Mouse (Mus musculus) gastrocnemius, adult 2 months (tissue): ENCODE measurements around the gene Dnajc24. TPM values are rescaled to one million over a fixed set of nuclear protein-coding genes. Genes with fewer than 3 reads are reported as not detected.

Experiments
- DNase-seq: peaks from one replicate; pipeline ENCODE4 v3.0.0; 2022
- H3K27ac ChIP-seq: fragments of 200-600 bp; 2 replicates; pipeline ENCODE4 v1.8.1; 2022; ENCODE audit warnings: mild to moderate bottlenecking
- H3K4me3 ChIP-seq: fragments of 200-600 bp; 2 replicates; pipeline ENCODE4 v1.8.1; 2022; ENCODE audit warnings: mild to moderate bottlenecking, moderate library complexity
- CTCF ChIP-seq: fragments of 200-600 bp; IDR thresholded peaks from 2 replicates; pipeline ENCODE4 v1.8.1; 2022; ENCODE audit warnings: antibody characterized with exemption, mild to moderate bottlenecking, moderate library complexity
- intact Hi-C: fragments of 180-260 bp; cut with DNase I; formaldehyde crosslinking; loops from one replicate; pipeline ENCODE4 v1.15.1; 2025
- long read RNA-seq, 2 experiments: library from polyadenylated mRNA; stranded (forward); transcript quantifications; one replicate each; pipeline ENCODE4 v2.0.0; 2021
- total RNA-seq, 2 experiments: library from RNA; stranded (reverse); gene quantifications; 2 replicates each; pipeline ENCODE4 v1.2.3; 2021

Dnajc24 gene
- total RNA-seq = 10 to 100 TPM in 1 of 2 experiments, 1 to 10 TPM in 1; 6.9 to 10.5 TPM
- long read RNA-seq, experiment 1, transcript Dnajc24-201 (5 exons, 1,197 nt) = major isoform, 10 of 13 reads
- long read RNA-seq, experiment 1, partial matches to known transcripts = 0 of 13 reads
- long read RNA-seq, experiment 1, other reads (novel, unspliced or antisense) = 2 of 13 reads
- long read RNA-seq, experiment 2, transcript Dnajc24-201 (5 exons, 1,197 nt) = major isoform, 7 of 9 reads
- long read RNA-seq, experiment 2, partial matches to known transcripts = 0 of 9 reads
- long read RNA-seq, experiment 2, other reads (novel, unspliced or antisense) = 2 of 9 reads

GRCm38 (mm10) chr2:106002835-106003739 is at the start of gene Dnajc24:
TSS of gene Dnajc24 (minus strand) at chr2:106003549.
- DNase-seq = peak; percentile 90
- peak within 1 kb of the TSS; percentile 97 for H3K4me3 ChIP-seq
- TF ChIP-seq CTCF = peak; percentile 8; the same call in 1 of the 2 replicates
- H3K27ac ChIP-seq = peak within 1 kb of the TSS; percentile 81
- intact Hi-C loops = loop anchor here (5.0 to 10.0 kb wide), 3 partner anchors 96 to 988 kb away; partner anchors contain the start of gene Eif3m

GRCm38 (mm10) chr2:106046686-106047085 is 43.3 kb upstream of the Dnajc24 start:
- intact Hi-C loops = no loop called here
- no peak overlapping the region for H3K27ac ChIP-seq
- TF ChIP-seq CTCF = no peak
- DNase-seq = no peak
- no peak overlapping the region for H3K4me3 ChIP-seq

- H3K4me3 ChIP-seq = no peak overlapping the region
- intact Hi-C loops = no loop called here
- no peak for DNase-seq
- no peak overlapping the region for H3K27ac ChIP-seq
- no peak for TF ChIP-seq CTCF
Observed at GRCm38 (mm10) chr2:106042495-106042894, 39.1 kb upstream of the Dnajc24 start.

DNA sequence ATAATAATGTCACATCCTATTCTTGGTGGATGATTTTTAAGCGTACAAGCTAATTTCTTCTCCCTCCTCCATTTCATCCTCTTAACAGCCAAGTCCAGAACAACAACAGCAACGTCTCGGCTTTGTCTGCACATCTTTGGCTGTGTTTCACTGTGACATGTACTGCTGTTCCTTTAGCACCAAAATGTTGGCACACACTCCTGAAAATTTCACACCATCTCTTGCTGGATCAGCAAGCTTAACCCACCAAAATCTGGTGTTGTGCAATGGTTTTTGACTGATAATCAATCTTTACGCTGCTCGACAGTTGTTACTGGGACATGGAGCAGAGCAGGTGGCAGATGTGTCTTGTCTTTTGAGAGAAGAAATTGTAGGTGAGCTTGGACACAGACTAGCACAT is 38.6 kb upstream of the Dnajc24 start:
- intact Hi-C loops = no loop called here
- DNase-seq = no peak
- no peak for TF ChIP-seq CTCF
- Histone ChIP-seq H3K27ac (no peak overlapping the region), H3K4me3 (no peak overlapping the region)

DNA sequence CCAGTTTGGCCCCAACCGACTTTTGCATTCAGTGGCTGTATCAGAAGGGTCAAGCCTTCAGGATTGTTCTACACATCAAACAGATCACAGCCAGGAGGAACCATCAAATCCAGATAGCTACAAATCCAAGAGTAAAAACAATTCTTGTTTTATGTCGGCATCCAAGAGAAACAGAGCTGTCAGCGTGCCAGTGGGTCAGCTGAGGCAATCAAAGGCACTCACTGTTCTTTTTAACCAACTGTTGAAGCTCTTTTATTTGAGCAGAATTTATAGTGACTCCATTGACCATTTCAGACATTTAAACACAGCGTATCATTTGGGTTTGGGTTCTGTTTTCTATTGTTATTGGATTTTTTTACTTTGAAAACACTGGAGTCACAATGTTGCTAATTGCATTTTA is 34.9 kb upstream of the Dnajc24 start:
- no peak overlapping the region for H3K4me3 ChIP-seq
- TF ChIP-seq CTCF = no peak
- no peak for DNase-seq
- intact Hi-C loops = no loop called here
- no peak overlapping the region for H3K27ac ChIP-seq

GRCm38 (mm10) chr2:106024895-106025294 is 21.5 kb upstream of the Dnajc24 start:
- Histone ChIP-seq H3K4me3 (no peak overlapping the region), H3K27ac (no peak overlapping the region)
- DNase-seq = no peak
- TF ChIP-seq CTCF = no peak
- intact Hi-C loops = no loop called here

- no peak overlapping the region for H3K4me3 ChIP-seq
- no peak overlapping the region for H3K27ac ChIP-seq
- intact Hi-C loops = loop anchor here (10.0 kb wide), 1 partner anchor 994 kb away; the partner anchor contains the start of gene Eif3m
- no peak for DNase-seq
- TF ChIP-seq CTCF = no peak
Observed at GRCm38 (mm10) chr2:106008415-106008814, 5.1 kb upstream of the Dnajc24 start.

DNA sequence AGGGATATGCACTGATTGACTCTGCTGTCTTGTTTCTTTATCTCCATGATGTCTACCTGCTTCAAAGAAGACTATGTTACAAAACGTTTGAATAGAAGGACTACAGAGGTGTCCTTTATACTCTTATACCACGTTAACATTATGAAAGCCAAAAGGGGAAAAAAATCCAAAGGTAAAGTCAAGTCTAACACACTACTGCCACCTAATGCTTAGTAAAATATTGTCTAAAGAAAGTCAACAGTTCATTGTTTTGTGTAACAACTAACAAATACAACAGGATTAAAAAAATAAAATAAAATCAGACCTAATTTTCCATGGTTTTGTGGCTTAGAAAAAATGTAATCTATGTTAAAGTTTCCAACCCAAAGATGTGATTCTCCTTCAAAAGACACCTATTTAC is 15.3 kb downstream of the Dnajc24 start:
- H3K4me3 ChIP-seq = no peak overlapping the region
- no peak for DNase-seq
- peak; percentile 35; the same call in 1 of the 2 replicates for TF ChIP-seq CTCF
- intact Hi-C loops = no loop called here
- H3K27ac ChIP-seq = no peak overlapping the region

- no peak for TF ChIP-seq CTCF
- Histone ChIP-seq H3K4me3 (no peak overlapping the region), H3K27ac (no peak overlapping the region)
- no peak for DNase-seq
- intact Hi-C loops = no loop called here
Observed at GRCm38 (mm10) chr2:105987131-105987530, 16.2 kb downstream of the Dnajc24 start.

DNA sequence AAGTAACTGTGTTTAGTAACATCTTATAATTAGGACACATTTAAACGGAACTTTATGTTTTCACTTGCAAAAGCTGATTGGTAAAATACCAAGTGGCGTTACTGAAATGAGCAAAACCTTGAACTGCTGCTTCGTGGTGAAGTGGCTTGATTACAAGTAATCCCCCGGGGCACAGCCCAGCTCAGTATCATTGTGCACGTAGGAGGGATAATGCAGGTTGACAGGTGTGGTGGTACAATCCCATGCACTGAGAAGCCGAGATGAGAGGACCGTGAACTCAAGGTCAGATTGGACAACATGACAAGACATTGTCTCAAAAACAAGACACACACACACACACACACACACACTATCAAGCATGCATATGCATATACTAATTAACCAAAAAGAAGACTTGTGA is 18.1 kb downstream of the Dnajc24 start:
- no peak for TF ChIP-seq CTCF
- no peak overlapping the region for H3K4me3 ChIP-seq
- DNase-seq = no peak
- intact Hi-C loops = no loop called here
- H3K27ac ChIP-seq = no peak overlapping the region

DNA sequence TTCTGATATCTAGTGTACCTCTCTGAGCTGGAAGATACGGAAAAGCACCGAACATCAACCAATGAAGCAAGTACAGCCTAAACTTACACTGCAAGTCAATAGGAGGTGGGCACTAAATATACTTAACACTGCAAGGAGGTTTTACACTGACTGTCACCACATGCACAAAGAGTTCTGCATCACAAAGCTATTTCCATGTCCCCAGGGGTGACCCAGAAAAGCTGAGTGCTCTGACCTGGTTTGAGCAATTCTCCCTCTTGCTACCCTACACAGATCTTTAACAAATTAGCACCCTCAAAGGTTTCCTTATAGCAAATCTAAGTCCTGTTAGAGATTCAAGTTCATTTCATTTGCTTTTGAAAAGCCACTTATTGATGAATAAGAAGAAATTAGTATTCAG is 25.3 kb downstream of the Dnajc24 start:
- Histone ChIP-seq H3K27ac (no peak overlapping the region), H3K4me3 (no peak overlapping the region)
- no peak for DNase-seq
- intact Hi-C loops = no loop called here
- no peak for TF ChIP-seq CTCF

DNA sequence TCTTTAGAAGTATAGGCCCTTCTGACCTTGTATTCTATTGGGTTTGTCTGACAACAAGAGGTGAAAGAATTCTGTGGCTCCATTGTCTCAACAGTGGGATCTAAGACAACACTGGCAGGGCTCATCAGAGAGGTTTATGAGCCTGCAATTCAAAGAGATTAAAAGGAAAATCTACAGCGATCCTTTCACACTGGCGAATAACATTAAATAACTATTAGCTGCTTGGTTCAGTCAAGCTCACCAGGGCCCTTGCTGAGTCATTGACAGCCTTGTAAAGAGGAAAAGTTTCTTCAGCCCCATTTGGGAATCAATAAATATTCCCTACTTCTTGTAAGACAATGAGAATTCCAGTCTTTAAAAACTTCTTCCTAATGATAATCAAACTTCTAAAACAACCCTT is 29.4 kb downstream of the Dnajc24 start:
- no peak for DNase-seq
- intact Hi-C loops = no loop called here
- Histone ChIP-seq H3K4me3 (no peak overlapping the region), H3K27ac (no peak overlapping the region)
- no peak for TF ChIP-seq CTCF

DNA sequence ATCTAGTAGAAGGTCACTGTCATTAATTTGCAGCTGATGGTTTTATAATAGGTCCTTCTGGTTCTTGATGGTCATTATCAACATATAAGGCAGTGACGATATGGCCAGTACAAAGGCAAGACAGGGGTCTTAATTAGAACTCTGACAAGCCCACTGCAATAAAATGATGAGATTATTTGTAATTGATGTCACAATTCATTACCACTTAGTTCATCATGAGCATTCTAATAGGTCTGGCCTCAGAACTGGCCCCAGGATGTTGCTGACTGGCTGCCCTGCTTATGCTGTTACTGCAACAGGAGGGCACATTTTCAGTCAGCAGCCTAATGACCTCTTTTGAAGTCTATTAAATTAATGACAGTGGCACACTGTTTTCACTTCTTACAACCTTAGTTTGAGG is 39.9 kb downstream of the Dnajc24 start:
- Histone ChIP-seq H3K4me3 (no peak overlapping the region), H3K27ac (no peak overlapping the region)
- no peak for TF ChIP-seq CTCF
- intact Hi-C loops = no loop called here
- no peak for DNase-seq
